Mouse (Mus musculus) liver, embryonic 13.5 days (tissue): ENCODE data around the gene Edn1. TPM values are rescaled to one million over a fixed set of nuclear protein-coding genes. Genes with fewer than 3 reads are reported as not detected.

ENCODE experiments used
- ATAC-seq: fragments of 200-750 bp; cut with Nextera tagmentation; 2 replicates; pipeline ENCODE4 v1.8.0; 2017; ENCODE audit warnings: low read depth, mild to moderate bottlenecking, moderate number of reproducible peaks, moderate library complexity
- DNase-seq: peaks from one replicate; pipeline ENCODE4 v3.0.0; 2022
- H3K27ac ChIP-seq: fragments of 300-500 bp; sonication (generic); 2 replicates; pipeline ENCODE4 v1.5.1; 2015; ENCODE audit warnings: moderate library complexity, mild to moderate bottlenecking, inconsistent platforms
- H3K27me3 ChIP-seq: fragments of 300-500 bp; sonication (generic); 2 replicates; pipeline ENCODE4 v1.6.1; 2015; ENCODE audit warnings: mild to moderate bottlenecking, inconsistent platforms
- H3K36me3 ChIP-seq: fragments of 300-500 bp; sonication (generic); 2 replicates; pipeline ENCODE4 v1.6.1; 2015; ENCODE audit warnings: mild to moderate bottlenecking, inconsistent platforms
- H3K4me1 ChIP-seq: fragments of 300-500 bp; sonication (generic); replicated peaks from 2 replicates; pipeline ENCODE4 v1.6.1; 2015; ENCODE audit warnings: inconsistent platforms
- H3K4me2 ChIP-seq: fragments of 300-500 bp; sonication (generic); 2 replicates; pipeline ENCODE4 v1.6.1; 2015; ENCODE audit warnings: inconsistent platforms, mild to moderate bottlenecking, moderate library complexity
- H3K4me3 ChIP-seq: fragments of 300-500 bp; sonication (generic); replicated peaks from 2 replicates; pipeline ENCODE4 v1.5.1; 2015; ENCODE audit warnings: mild to moderate bottlenecking, inconsistent platforms
- H3K9ac ChIP-seq: fragments of 300-500 bp; sonication (generic); 2 replicates; pipeline ENCODE4 v1.6.1; 2015; ENCODE audit warnings: mild to moderate bottlenecking, inconsistent platforms
- H3K9me3 ChIP-seq: fragments of 300-500 bp; sonication (generic); replicated peaks from 2 replicates; pipeline ENCODE4 v1.6.1; 2016; ENCODE audit warnings: inconsistent platforms
- WGBS: fragments of 180-500 bp; shearing (Covaris S2); methylation state at CpG from one replicate; pipeline ENCODE4 v1.1.7; 2015; ENCODE audit not compliant: insufficient replicate concordance; 5-methylcytosine and 5-hydroxymethylcytosine counted together
- polyA plus RNA-seq: library from polyadenylated mRNA; unstranded; fragments of >200 nt; fragmentation: Nextera tagmentation; extraction: Ambion mirVana; gene quantifications from 2 replicates; pipeline ENCODE4 v1.2.1, GENCODE M21; 2015

The Edn1 gene
- polyA plus RNA-seq, 1 experiment from 2014 or later = 0.53 TPM

DNA sequence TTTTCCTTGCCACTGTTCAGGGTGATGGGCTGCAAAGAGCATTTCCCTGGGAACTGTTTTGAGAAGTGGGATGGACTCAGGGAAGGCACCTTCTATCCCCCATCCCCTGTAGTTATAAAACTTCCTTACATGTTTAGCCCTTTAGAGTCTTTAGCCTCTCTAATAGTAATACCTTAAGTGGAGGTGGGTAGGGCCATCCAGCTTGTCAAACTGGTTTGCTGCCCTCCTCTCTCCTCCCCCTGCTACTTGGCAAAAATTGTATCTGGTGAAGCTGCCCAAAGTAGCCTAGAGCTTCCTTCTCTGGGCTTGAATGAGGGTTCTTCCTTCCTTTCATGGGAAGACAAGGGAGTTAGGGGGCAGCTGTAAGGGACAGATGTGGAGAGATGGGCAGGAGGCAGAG is 2.5 kb upstream of the Edn1 start:
- H3K9me3 ChIP-seq = no peaks in the 10 kb centered on the region
- H3K27me3 ChIP-seq = peaks cover 50% of the 10 kb centered on the region
- H3K36me3 ChIP-seq = no peaks in the 10 kb centered on the region
- ATAC-seq = no peak
- H3K4me1 ChIP-seq = 0 out of 2 replicates have a peak, but pooled peaks cover 3% of the 10 kb centered on the region
- H3K9ac ChIP-seq = no peak overlapping the region
- no peak overlapping the region for H3K27ac ChIP-seq
- H3K4me3 ChIP-seq = no peak overlapping the region
- H3K4me2 ChIP-seq = no peak overlapping the region
- DNase-seq = no peak

GRCm38 (mm10) chr13:42300567-42300966 is 709 bp upstream of the Edn1 start:
- Histone ChIP-seq H3K9me3 (no peaks in the 10 kb centered on the region), H3K27me3 (peaks cover 65% of the 10 kb centered on the region), H3K9ac (no peak overlapping the region), H3K4me1 (0 out of 2 replicates have a peak, but pooled peaks cover 3% of the 10 kb centered on the region), H3K4me2 (peak overlapping the region; percentile 58), H3K36me3 (no peaks in the 10 kb centered on the region), H3K4me3 (peak overlapping the region; percentile 43), H3K27ac (no peak overlapping the region)
- DNase-seq = peak; percentile 28
- ATAC-seq = no peak
- 3% methylated on average over 11 of the region's 11 CpGs for WGBS

- ATAC-seq = no peak
- Histone ChIP-seq H3K27ac (no peak overlapping the region), H3K36me3 (no peaks in the 10 kb centered on the region), H3K9ac (no peak overlapping the region), H3K9me3 (no peaks in the 10 kb centered on the region), H3K4me3 (peak overlapping the region; percentile 43), H3K27me3 (peaks cover 76% of the 10 kb centered on the region), H3K4me1 (0 out of 2 replicates have a peak, but pooled peaks cover 3% of the 10 kb centered on the region), H3K4me2 (peak overlapping the region; percentile 58)
- WGBS = 27% methylated on average over 27 of the region's 27 CpGs
- DNase-seq = no peak
Observed at GRCm38 (mm10) chr13:42301961-42302861, 935 bp downstream of the Edn1 start.

GRCm38 (mm10) chr13:42303180-42303929 is 2.1 kb downstream of the Edn1 start:
- Histone ChIP-seq H3K27me3 (peaks cover 77% of the 10 kb centered on the region), H3K4me1 (0 out of 2 replicates have a peak, but pooled peaks cover 3% of the 10 kb centered on the region), H3K4me2 (no peak overlapping the region), H3K4me3 (no peak overlapping the region), H3K9me3 (no peaks in the 10 kb centered on the region), H3K36me3 (no peaks in the 10 kb centered on the region), H3K27ac (no peak overlapping the region), H3K9ac (no peak overlapping the region)
- 36% methylated on average over 11 of the region's 11 CpGs for WGBS
- no peak for DNase-seq
- ATAC-seq = no peak

- no peak overlapping the region for H3K27ac ChIP-seq
- 64% methylated on average over 8 of the region's 8 CpGs for WGBS
- H3K4me2 ChIP-seq = no peak overlapping the region
- no peak overlapping the region for H3K4me3 ChIP-seq
- no peak for DNase-seq
- H3K9ac ChIP-seq = no peak overlapping the region
- no peak for ATAC-seq
- H3K4me1 ChIP-seq = 0 out of 2 replicates have a peak, but pooled peaks cover 3% of the 10 kb centered on the region
- H3K9me3 ChIP-seq = no peaks in the 10 kb centered on the region
- no peaks in the 10 kb centered on the region for H3K36me3 ChIP-seq
- H3K27me3 ChIP-seq = peaks cover 77% of the 10 kb centered on the region
Observed at GRCm38 (mm10) chr13:42304139-42304538, 2.9 kb downstream of the Edn1 start.

GRCm38 (mm10) chr13:42306870-42307800 is 5.9 kb downstream of the Edn1 start:
- H3K9me3 ChIP-seq = no peaks in the 10 kb centered on the region
- H3K4me3 ChIP-seq = no peak overlapping the region
- DNase-seq (no peak), ATAC-seq (no peak)
- no peaks in the 10 kb centered on the region for H3K36me3 ChIP-seq
- H3K27ac ChIP-seq = no peak overlapping the region
- no peak overlapping the region for H3K4me2 ChIP-seq
- H3K4me1 ChIP-seq = no peaks in the 10 kb centered on the region
- H3K27me3 ChIP-seq = peaks cover 49% of the 10 kb centered on the region
- WGBS = 60% methylated on average over 14 of the region's 14 CpGs
- no peak overlapping the region for H3K9ac ChIP-seq

GRCm38 (mm10) chr13:42308368-42309103 is 7.3 kb downstream of the Edn1 start:
- Histone ChIP-seq H3K36me3 (no peaks in the 10 kb centered on the region), H3K9ac (no peak overlapping the region), H3K4me2 (no peak overlapping the region), H3K27ac (no peak overlapping the region), H3K4me1 (no peaks in the 10 kb centered on the region), H3K4me3 (no peak overlapping the region), H3K9me3 (no peaks in the 10 kb centered on the region), H3K27me3 (peaks cover 35% of the 10 kb centered on the region)
- DNase-seq = no peak
- ATAC-seq = no peak
- 74% methylated on average over 16 of the region's 16 CpGs for WGBS

GRCm38 (mm10) chr13:42309804-42310203 is 8.5 kb downstream of the Edn1 start:
- no peaks in the 10 kb centered on the region for H3K36me3 ChIP-seq
- H3K4me1 ChIP-seq = no peaks in the 10 kb centered on the region
- H3K27ac ChIP-seq = no peak overlapping the region
- 36% methylated on average over 11 of the region's 11 CpGs for WGBS
- ATAC-seq (no peak), DNase-seq (no peak)
- H3K27me3 ChIP-seq = peaks cover 24% of the 10 kb centered on the region
- no peaks in the 10 kb centered on the region for H3K9me3 ChIP-seq
- H3K4me2 ChIP-seq = no peak overlapping the region
- H3K9ac ChIP-seq = no peak overlapping the region
- no peak overlapping the region for H3K4me3 ChIP-seq

- H3K4me2 ChIP-seq = no peak overlapping the region
- no peaks in the 10 kb centered on the region for H3K27me3 ChIP-seq
- 26% methylated on average over 1 of the region's 1 CpGs for WGBS
- DNase-seq (no peak), ATAC-seq (no peak)
- H3K4me3 ChIP-seq = no peak overlapping the region
- H3K9ac ChIP-seq = no peak overlapping the region
- no peaks in the 10 kb centered on the region for H3K36me3 ChIP-seq
- H3K27ac ChIP-seq = no peak overlapping the region
- no peaks in the 10 kb centered on the region for H3K4me1 ChIP-seq
- no peaks in the 10 kb centered on the region for H3K9me3 ChIP-seq
Observed at GRCm38 (mm10) chr13:42315628-42316027, 14.4 kb downstream of the Edn1 start.

GRCm38 (mm10) chr13:42317808-42318207 is 16.5 kb downstream of the Edn1 start:
- no peak overlapping the region for H3K4me3 ChIP-seq
- 76% methylated on average over 4 of the region's 4 CpGs for WGBS
- no peak for DNase-seq
- no peak overlapping the region for H3K9ac ChIP-seq
- no peak overlapping the region for H3K4me2 ChIP-seq
- H3K9me3 ChIP-seq = no peaks in the 10 kb centered on the region
- H3K36me3 ChIP-seq = no peaks in the 10 kb centered on the region
- ATAC-seq = no peak
- no peaks in the 10 kb centered on the region for H3K27me3 ChIP-seq
- H3K27ac ChIP-seq = no peak overlapping the region
- H3K4me1 ChIP-seq = no peaks in the 10 kb centered on the region
